Mouse (Mus musculus) adipocyte (in vitro differentiated cells): ENCODE measurements around the gene Cyb561d2.
"Not testable (repeated sequence)": the region's sequence is repeated elsewhere in the genome, so short reads cannot be mapped to it uniquely, and the experiment has no call there.

Experiments used
- DNase-seq: peaks from one replicate; pipeline ENCODE4 v3.0.0-alpha.2; 2016; ENCODE audit warnings: low spot score

Gene Cyb561d2

GRCm38 (mm10) chr9:107571534-107572326 lies 29.7 kb upstream of the Cyb561d2 start:
- no peak for DNase-seq

GRCm38 (mm10) chr9:107570845-107571244 lies 28.9 kb upstream of the Cyb561d2 start:
- no peak for DNase-seq

- no peak for DNase-seq
Measured at GRCm38 (mm10) chr9:107570016-107570415, 28.0 kb upstream of the Cyb561d2 start.

GRCm38 (mm10) chr9:107569270-107569669 lies 27.3 kb upstream of the Cyb561d2 start:
- no peak for DNase-seq

- peak; percentile 90 for DNase-seq
Measured at GRCm38 (mm10) chr9:107568331-107569261, 26.6 kb upstream of the Cyb561d2 start.

GRCm38 (mm10) chr9:107567702-107568319 lies 25.8 kb upstream of the Cyb561d2 start, which contains the start of gene Hyal2:
Hyal2 (plus strand) TSS chr9:107567945.
- no peak for DNase-seq

- DNase-seq = no peak
Measured at GRCm38 (mm10) chr9:107566855-107567254, 24.9 kb upstream of the Cyb561d2 start.

- peak; percentile 78 for DNase-seq
Measured at GRCm38 (mm10) chr9:107566041-107566709, 24.2 kb upstream of the Cyb561d2 start.

- not testable (repeated sequence) for DNase-seq
Measured at GRCm38 (mm10) chr9:107565556-107565955, 23.6 kb upstream of the Cyb561d2 start.

- DNase-seq = peak; percentile 96
Measured at GRCm38 (mm10) chr9:107563029-107563581, 21.1 kb upstream of the Cyb561d2 start, which contains the start of gene Tusc2. Tusc2 (plus strand) TSS chr9:107563255.

- DNase-seq = no peak
Measured at GRCm38 (mm10) chr9:107556346-107556745, 14.4 kb upstream of the Cyb561d2 start.

GRCm38 (mm10) chr9:107555701-107556100 lies 13.7 kb upstream of the Cyb561d2 start:
- DNase-seq = no peak

GRCm38 (mm10) chr9:107555031-107555457 lies 13.1 kb upstream of the Cyb561d2 start:
- DNase-seq = peak; percentile 71

- peak; percentile 97 for DNase-seq
Measured at GRCm38 (mm10) chr9:107554319-107554825, 12.4 kb upstream of the Cyb561d2 start.

- DNase-seq = no peak
Measured at GRCm38 (mm10) chr9:107553541-107554318, 11.7 kb upstream of the Cyb561d2 start.

GRCm38 (mm10) chr9:107552690-107553393 lies 10.8 kb upstream of the Cyb561d2 start:
- no peak for DNase-seq

GRCm38 (mm10) chr9:107551890-107552355 lies 9.9 kb upstream of the Cyb561d2 start:
- no peak for DNase-seq

GRCm38 (mm10) chr9:107551117-107551889 lies 9.3 kb upstream of the Cyb561d2 start, which contains the start of gene Rassf1:
Rassf1 (plus strand) TSS chr9:107551555.
- no peak for DNase-seq
